In the genomic region with DNA sequence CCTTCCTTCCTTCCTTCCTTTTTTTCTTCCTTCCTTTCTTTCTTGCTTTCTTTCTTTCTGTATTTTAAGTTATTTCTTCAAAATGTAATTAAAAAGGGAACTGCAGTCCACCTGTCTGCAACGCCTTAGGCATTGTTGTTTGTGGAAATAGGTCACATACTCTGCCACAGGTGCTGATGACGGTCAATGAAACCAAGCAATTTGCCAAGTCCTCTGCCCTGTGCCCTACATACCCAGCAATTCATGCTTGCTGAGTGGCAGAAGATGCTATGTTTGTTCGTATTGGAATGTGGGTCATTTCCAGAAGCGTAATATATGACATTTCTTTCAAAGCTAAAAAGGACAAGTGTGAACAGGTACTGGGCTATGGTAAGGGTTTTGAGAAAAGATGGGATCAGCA, we compare ENCODE assay signal across 10 mouse cellular contexts.
"Had no signal": no experiment of that assay in that cellular context is flagged by ENCODE, and none has a peak within 500 bp of the region (broad histone marks: within the 10 kb centered on the region; RNA-seq: fewer than 3 reads in every experiment).

No protein-coding gene starts in this region.

- DNase-seq: kidney, postnatal 4 days; left cerebral cortex, postnatal 4 days; lung, embryonic 14.5 days; lung, postnatal 10 days; lung, postnatal 4 days; midbrain, embryonic 14.5 days; right cerebral cortex, postnatal 4 days; spleen, adult 18-20 months; thymus, adult 2 months; thymus, postnatal 25 days had no signal
